Mouse (Mus musculus): Measurements from ENCODE around the gene Nyap1. TPM values are rescaled to one million over a fixed set of nuclear protein-coding genes. Genes with fewer than 3 reads are reported as not detected.

Nyap1 gene
- polyA plus RNA-seq, 1 experiment = 3.1 TPM

- H3K27me3 ChIP-seq (replicated peaks; ENCODE audit: control insufficient read depth, insufficient read depth, low read length) = no peaks in the 10 kb centered on the region
- DNase-seq = peak; percentile 98
- H3K27ac ChIP-seq (ENCODE audit: insufficient read depth, low read depth, low read length) = peak within 1 kb of the TSS; percentile 69
- peaks cover 7% of the 10 kb centered on the region; the same call in 1 of the 2 replicates for H3K4me1 ChIP-seq (ENCODE audit: control insufficient read depth, insufficient read depth, low read length)
- peak within 1 kb of the TSS; percentile 95 for H3K4me3 ChIP-seq (ENCODE audit: insufficient read depth, low read depth, low read length)
- no peak for TF ChIP-seq CTCF (conservative IDR thresholded peaks at IDR 0.05; ENCODE audit: insufficient read depth, insufficient read length, low read depth, low read length)
- TF ChIP-seq POLR2A (IDR thresholded peaks at IDR 0.05; ENCODE audit: low read depth, low read length) = no peak
- under 1% methylated on average over 28 of the region's 31 CpGs for WGBS
- H3K36me3 ChIP-seq (ENCODE audit: control insufficient read depth, insufficient read depth, low read length) = no peaks in the 10 kb centered on the region; the same call in 1 of the 2 replicates
Measured at GRCm38 (mm10) chr5:137778635-137779034, 37.2 kb upstream of the Nyap1 start, which contains the start of gene Ppp1r35. TSS of gene Ppp1r35 (plus strand) at chr5:137778849.

GRCm38 (mm10) chr5:137777267-137777845, 35.9 kb upstream of the Nyap1 start:
- peaks cover 7% of the 10 kb centered on the region; the same call in 1 of the 2 replicates for H3K4me1 ChIP-seq (ENCODE audit: control insufficient read depth, insufficient read depth, low read length)
- no peak overlapping the region for H3K27ac ChIP-seq (ENCODE audit: insufficient read depth, low read depth, low read length)
- no peaks in the 10 kb centered on the region for H3K36me3 ChIP-seq (ENCODE audit: control insufficient read depth, insufficient read depth, low read length)
- no peaks in the 10 kb centered on the region for H3K27me3 ChIP-seq (replicated peaks; ENCODE audit: control insufficient read depth, insufficient read depth, low read length)
- TF ChIP-seq POLR2A (IDR thresholded peaks at IDR 0.05; ENCODE audit: low read depth, low read length) (no peak), CTCF (conservative IDR thresholded peaks at IDR 0.05; ENCODE audit: insufficient read depth, insufficient read length, low read depth, low read length) (no peak)
- H3K4me3 ChIP-seq (ENCODE audit: insufficient read depth, low read depth, low read length) = no peak overlapping the region
- 63% methylated on average over 7 of the region's 7 CpGs for WGBS
- DNase-seq = no peak

GRCm38 (mm10) chr5:137776408-137776918, 35.1 kb upstream of the Nyap1 start:
- TF ChIP-seq CTCF (conservative IDR thresholded peaks at IDR 0.05; ENCODE audit: insufficient read depth, insufficient read length, low read depth, low read length) (no peak), POLR2A (IDR thresholded peaks at IDR 0.05; ENCODE audit: low read depth, low read length) (no peak)
- peak overlapping the region; percentile 6; the same call in 1 of the 2 replicates for H3K27ac ChIP-seq (ENCODE audit: insufficient read depth, low read depth, low read length)
- peak; percentile 76 for DNase-seq
- H3K4me1 ChIP-seq (ENCODE audit: control insufficient read depth, insufficient read depth, low read length) = peaks cover 7% of the 10 kb centered on the region; the same call in 1 of the 2 replicates
- no peaks in the 10 kb centered on the region for H3K36me3 ChIP-seq (ENCODE audit: control insufficient read depth, insufficient read depth, low read length)
- no peak overlapping the region for H3K4me3 ChIP-seq (ENCODE audit: insufficient read depth, low read depth, low read length)
- 15% methylated on average over 5 of the region's 5 CpGs for WGBS
- H3K27me3 ChIP-seq (replicated peaks; ENCODE audit: control insufficient read depth, insufficient read depth, low read length) = no peaks in the 10 kb centered on the region

- Histone ChIP-seq H3K4me1 (ENCODE audit: control insufficient read depth, insufficient read depth, low read length) (peaks cover 7% of the 10 kb centered on the region; the same call in 1 of the 2 replicates), H3K4me3 (ENCODE audit: insufficient read depth, low read depth, low read length) (no peak overlapping the region), H3K27me3 (replicated peaks; ENCODE audit: control insufficient read depth, insufficient read depth, low read length) (no peaks in the 10 kb centered on the region), H3K36me3 (ENCODE audit: control insufficient read depth, insufficient read depth, low read length) (no peaks in the 10 kb centered on the region), H3K27ac (ENCODE audit: insufficient read depth, low read depth, low read length) (peak overlapping the region; percentile 6; the same call in 1 of the 2 replicates)
- DNase-seq = no peak
- 95% methylated on average over 2 of the region's 2 CpGs for WGBS
- no peak for TF ChIP-seq POLR2A (IDR thresholded peaks at IDR 0.05; ENCODE audit: low read depth, low read length)
- no peak for TF ChIP-seq CTCF (conservative IDR thresholded peaks at IDR 0.05; ENCODE audit: insufficient read depth, insufficient read length, low read depth, low read length)
Measured at GRCm38 (mm10) chr5:137775587-137776290, 34.3 kb upstream of the Nyap1 start.

- no peaks in the 10 kb centered on the region for H3K27me3 ChIP-seq (replicated peaks; ENCODE audit: control insufficient read depth, insufficient read depth, low read length)
- DNase-seq = no peak
- H3K4me3 ChIP-seq (ENCODE audit: insufficient read depth, low read depth, low read length) = no peak overlapping the region
- no peaks in the 10 kb centered on the region; the same call in 1 of the 2 replicates for H3K4me1 ChIP-seq (ENCODE audit: control insufficient read depth, insufficient read depth, low read length)
- no peak for TF ChIP-seq POLR2A (IDR thresholded peaks at IDR 0.05; ENCODE audit: low read depth, low read length)
- no peak for TF ChIP-seq CTCF (conservative IDR thresholded peaks at IDR 0.05; ENCODE audit: insufficient read depth, insufficient read length, low read depth, low read length)
- H3K36me3 ChIP-seq (ENCODE audit: control insufficient read depth, insufficient read depth, low read length) = no peaks in the 10 kb centered on the region
- H3K27ac ChIP-seq (ENCODE audit: insufficient read depth, low read depth, low read length) = no peak overlapping the region
Measured at GRCm38 (mm10) chr5:137772755-137773154, 31.3 kb upstream of the Nyap1 start.

- no peak for TF ChIP-seq POLR2A (IDR thresholded peaks at IDR 0.05; ENCODE audit: low read depth, low read length)
- TF ChIP-seq CTCF (conservative IDR thresholded peaks at IDR 0.05; ENCODE audit: insufficient read depth, insufficient read length, low read depth, low read length) = peak; percentile 59
- 49% methylated on average over 2 of the region's 2 CpGs for WGBS
- Histone ChIP-seq H3K4me1 (ENCODE audit: control insufficient read depth, insufficient read depth, low read length) (no peaks in the 10 kb centered on the region), H3K36me3 (ENCODE audit: control insufficient read depth, insufficient read depth, low read length) (no peaks in the 10 kb centered on the region), H3K27me3 (replicated peaks; ENCODE audit: control insufficient read depth, insufficient read depth, low read length) (no peaks in the 10 kb centered on the region), H3K4me3 (ENCODE audit: insufficient read depth, low read depth, low read length) (no peak overlapping the region), H3K27ac (ENCODE audit: insufficient read depth, low read depth, low read length) (no peak overlapping the region)
- DNase-seq = peak; percentile 40
Measured at GRCm38 (mm10) chr5:137770709-137771108, 29.3 kb upstream of the Nyap1 start.

- TF ChIP-seq CTCF (conservative IDR thresholded peaks at IDR 0.05; ENCODE audit: insufficient read depth, insufficient read length, low read depth, low read length) (no peak), POLR2A (IDR thresholded peaks at IDR 0.05; ENCODE audit: low read depth, low read length) (no peak)
- Histone ChIP-seq H3K4me1 (ENCODE audit: control insufficient read depth, insufficient read depth, low read length) (no peaks in the 10 kb centered on the region), H3K27ac (ENCODE audit: insufficient read depth, low read depth, low read length) (no peak overlapping the region), H3K4me3 (ENCODE audit: insufficient read depth, low read depth, low read length) (no peak overlapping the region), H3K36me3 (ENCODE audit: control insufficient read depth, insufficient read depth, low read length) (no peaks in the 10 kb centered on the region), H3K27me3 (replicated peaks; ENCODE audit: control insufficient read depth, insufficient read depth, low read length) (no peaks in the 10 kb centered on the region)
- WGBS = 69% methylated on average over 1 of the region's 1 CpGs
- DNase-seq = no peak
Measured at GRCm38 (mm10) chr5:137768475-137768874, 27.1 kb upstream of the Nyap1 start.

Measured in kidney, adult 2 months (tissue).